Mouse (Mus musculus): ENCODE results near the gene Gm36210. TPM values are rescaled to one million over a fixed set of nuclear protein-coding genes. Genes with fewer than 3 reads are reported as not detected.
A peak's percentile ranks its signal among the peaks of the same experiment; 100 is the strongest.

Gene Gm36210
- not detected in 2 replicates for polyA plus RNA-seq (2015; fragmentation: Nextera tagmentation; extraction: Ambion mirVana)

GRCm38 (mm10) chr7:4906466-4906950, at the start of gene Gm36210:
Gene Gm36210, minus strand, starts transcription at chr7:4906516.
- Histone ChIP-seq H3K36me3 (replicated peaks) (no peaks in the 10 kb centered on the region), H3K9me3 (replicated peaks) (no peaks in the 10 kb centered on the region), H3K4me3 (replicated peaks) (no peak within 1 kb of the TSS), H3K9ac (no peak within 1 kb of the TSS), H3K4me2 (no peak within 1 kb of the TSS), H3K27me3 (peaks cover 7% of the 10 kb centered on the region; the same call in 1 of the 2 replicates), H3K27ac (replicated peaks) (no peak within 1 kb of the TSS), H3K4me1 (replicated peaks) (no peaks in the 10 kb centered on the region)
- ATAC-seq (ENCODE audit: insufficient read depth): no peak
- 65% methylated on average over 10 of the region's 10 CpGs for WGBS (ENCODE audit: insufficient replicate concordance)

- WGBS (ENCODE audit: insufficient replicate concordance): 30% methylated on average over 10 of the region's 10 CpGs
- H3K27me3 ChIP-seq: no peaks in the 10 kb centered on the region
- no peaks in the 10 kb centered on the region for H3K36me3 ChIP-seq (replicated peaks)
- H3K4me3 ChIP-seq (replicated peaks): no peak overlapping the region
- no peaks in the 10 kb centered on the region for H3K9me3 ChIP-seq (replicated peaks)
- no peaks in the 10 kb centered on the region for H3K4me1 ChIP-seq (replicated peaks)
- no peak overlapping the region for H3K9ac ChIP-seq
- no peak overlapping the region for H3K27ac ChIP-seq (replicated peaks)
- no peak overlapping the region for H3K4me2 ChIP-seq
- no peak for ATAC-seq (ENCODE audit: insufficient read depth)
Observed at GRCm38 (mm10) chr7:4953815-4954445, 47.6 kb upstream of the Gm36210 start.

DNA sequence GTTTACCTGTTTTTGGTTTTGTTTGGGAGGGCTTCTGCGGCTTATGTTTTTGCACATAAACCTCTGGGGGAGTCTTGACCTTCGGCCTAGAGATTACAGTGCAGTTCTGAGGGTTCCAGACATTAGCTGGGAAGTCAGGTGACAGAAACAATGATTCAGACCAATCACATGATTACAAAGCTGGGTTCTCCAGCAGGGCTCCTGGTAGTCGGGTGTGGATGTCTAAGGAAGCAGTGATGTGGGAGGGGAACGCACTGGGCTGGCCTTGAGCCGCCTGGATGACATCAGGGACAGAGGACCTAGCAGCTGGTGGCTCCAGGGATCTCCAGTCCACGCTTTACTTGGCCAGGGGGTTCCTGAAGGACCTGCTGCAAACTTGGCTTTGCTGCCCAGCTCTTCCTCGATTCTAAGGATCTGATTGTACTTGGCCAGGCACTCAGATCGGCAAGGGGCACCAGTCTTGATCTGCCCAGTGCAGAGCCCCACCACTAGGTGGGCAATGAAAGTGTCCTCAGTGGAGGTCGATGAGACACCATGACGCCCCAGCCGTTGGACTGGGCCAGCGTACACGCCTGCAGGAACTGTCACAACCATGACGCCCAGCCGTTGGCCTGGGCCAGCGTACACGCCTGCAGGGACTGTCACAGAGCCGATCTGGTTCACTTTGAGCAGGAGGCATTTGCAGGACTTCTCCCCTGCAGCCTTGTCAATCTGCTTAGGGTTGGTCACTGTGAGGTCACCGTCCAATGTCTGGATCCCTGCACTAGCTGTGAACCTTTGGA, 44.4 kb upstream of the Gm36210 start:
- 69% methylated on average over 19 of the region's 19 CpGs for WGBS (ENCODE audit: insufficient replicate concordance)
- no peak overlapping the region for H3K4me3 ChIP-seq (replicated peaks)

DNA sequence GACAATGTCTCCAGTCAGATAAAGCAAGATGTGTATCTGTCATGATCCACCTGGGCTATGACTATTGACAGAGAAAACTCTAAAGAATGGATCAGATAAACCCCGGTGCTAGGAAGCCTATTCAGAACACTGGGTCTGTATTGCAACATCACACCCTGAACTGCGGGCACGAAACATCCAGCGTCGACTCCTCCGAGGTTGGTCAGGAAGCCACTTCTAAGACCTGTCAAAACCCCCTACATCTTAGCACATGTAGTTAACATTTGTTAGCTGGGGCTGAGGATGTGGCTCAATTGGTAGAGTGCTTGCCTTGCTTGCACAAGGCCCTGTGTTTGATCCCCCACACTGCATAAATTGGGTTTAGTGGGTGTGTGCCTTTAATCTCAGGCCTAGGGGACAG, 42.1 kb upstream of the Gm36210 start:
- peaks cover 7% of the 10 kb centered on the region for H3K4me1 ChIP-seq (replicated peaks)
- H3K36me3 ChIP-seq (replicated peaks): no peaks in the 10 kb centered on the region
- no peak overlapping the region for H3K9ac ChIP-seq
- H3K27ac ChIP-seq (replicated peaks): no peak overlapping the region
- WGBS (ENCODE audit: insufficient replicate concordance): 35% methylated on average over 6 of the region's 6 CpGs
- no peak overlapping the region for H3K4me2 ChIP-seq
- no peak overlapping the region for H3K4me3 ChIP-seq (replicated peaks)
- H3K27me3 ChIP-seq: no peaks in the 10 kb centered on the region
- no peak for ATAC-seq (ENCODE audit: insufficient read depth)
- H3K9me3 ChIP-seq (replicated peaks): no peaks in the 10 kb centered on the region

More for the DNA sequence above, 44.4 kb upstream of the Gm36210 start:
- H3K9ac ChIP-seq: no peak overlapping the region
- no peak overlapping the region for H3K4me2 ChIP-seq
- no peaks in the 10 kb centered on the region for H3K36me3 ChIP-seq (replicated peaks)
- peaks cover 5% of the 10 kb centered on the region; the same call in 1 of the 2 replicates for H3K4me1 ChIP-seq (replicated peaks)
- no peak for ATAC-seq (ENCODE audit: insufficient read depth)
- H3K27me3 ChIP-seq: no peaks in the 10 kb centered on the region
- H3K27ac ChIP-seq (replicated peaks): no peak overlapping the region
- H3K9me3 ChIP-seq (replicated peaks): no peaks in the 10 kb centered on the region

DNA sequence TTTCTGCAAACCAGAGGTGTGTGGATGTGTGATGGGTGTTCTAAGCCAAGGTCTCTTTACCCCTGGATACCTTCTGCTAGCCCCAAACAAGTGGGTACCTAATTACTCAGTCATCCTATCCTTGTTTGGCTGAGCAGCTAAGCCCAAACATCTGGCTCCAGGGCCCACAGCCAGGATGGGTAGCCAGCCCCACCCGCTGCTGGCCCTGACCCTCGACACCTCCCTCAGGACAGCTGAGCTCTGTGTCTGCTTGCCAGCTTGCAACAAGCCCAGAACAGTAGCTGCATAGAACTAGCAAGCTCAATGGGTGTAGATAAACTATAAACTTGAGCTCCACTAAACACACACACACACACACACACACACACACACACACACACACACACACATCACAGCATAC, 41.5 kb upstream of the Gm36210 start:
- H3K4me3 ChIP-seq (replicated peaks): no peak overlapping the region
- no peak overlapping the region for H3K9ac ChIP-seq
- no peaks in the 10 kb centered on the region for H3K36me3 ChIP-seq (replicated peaks)
- peaks cover 9% of the 10 kb centered on the region for H3K4me1 ChIP-seq (replicated peaks)
- no peaks in the 10 kb centered on the region for H3K9me3 ChIP-seq (replicated peaks)
- no peaks in the 10 kb centered on the region for H3K27me3 ChIP-seq
- ATAC-seq (ENCODE audit: insufficient read depth): no peak
- WGBS (ENCODE audit: insufficient replicate concordance): 33% methylated on average over 2 of the region's 2 CpGs
- H3K27ac ChIP-seq (replicated peaks): no peak overlapping the region
- no peak overlapping the region for H3K4me2 ChIP-seq

DNA sequence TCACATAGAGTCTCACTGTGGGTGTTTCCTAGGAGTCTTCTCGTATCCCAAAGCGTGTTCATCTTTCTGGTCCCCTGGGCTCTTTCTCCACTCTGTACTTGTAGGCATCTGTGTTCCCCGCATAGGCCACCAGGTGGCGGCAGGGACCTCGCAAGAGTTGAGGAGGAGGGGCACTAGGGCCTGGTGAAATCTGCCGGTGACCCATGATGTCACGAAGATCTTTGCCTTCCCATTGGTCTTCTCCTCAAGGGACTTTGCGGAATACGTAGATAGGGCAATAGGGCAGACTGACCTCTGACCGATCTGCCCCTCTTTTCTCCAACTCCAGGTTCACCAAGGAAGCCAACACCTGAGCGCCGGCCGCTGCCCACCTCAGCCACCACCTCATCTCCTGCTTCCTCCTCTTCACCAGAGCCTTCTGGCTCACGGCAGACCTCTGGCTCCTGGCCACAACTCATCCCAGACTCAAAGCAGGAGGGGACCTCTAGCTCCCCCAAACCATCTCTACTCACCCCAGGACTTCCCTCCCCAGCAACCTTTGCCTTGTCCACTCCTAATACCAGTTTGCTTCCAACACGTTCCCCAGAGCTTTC, 37.0 kb upstream of the Gm36210 start:
- Histone ChIP-seq H3K4me1 (replicated peaks) (peaks cover 4% of the 10 kb centered on the region; the same call in 1 of the 2 replicates), H3K4me2 (peak overlapping the region; percentile 59), H3K9ac (no peak overlapping the region), H3K27ac (replicated peaks) (no peak overlapping the region), H3K27me3 (peaks cover 4% of the 10 kb centered on the region; the same call in 1 of the 2 replicates), H3K36me3 (replicated peaks) (no peaks in the 10 kb centered on the region), H3K9me3 (replicated peaks) (no peaks in the 10 kb centered on the region), H3K4me3 (replicated peaks) (peak overlapping the region; percentile 32)
- WGBS (ENCODE audit: insufficient replicate concordance): 9% methylated on average over 15 of the region's 15 CpGs
- peak; percentile 72 for ATAC-seq (ENCODE audit: insufficient read depth)

DNA sequence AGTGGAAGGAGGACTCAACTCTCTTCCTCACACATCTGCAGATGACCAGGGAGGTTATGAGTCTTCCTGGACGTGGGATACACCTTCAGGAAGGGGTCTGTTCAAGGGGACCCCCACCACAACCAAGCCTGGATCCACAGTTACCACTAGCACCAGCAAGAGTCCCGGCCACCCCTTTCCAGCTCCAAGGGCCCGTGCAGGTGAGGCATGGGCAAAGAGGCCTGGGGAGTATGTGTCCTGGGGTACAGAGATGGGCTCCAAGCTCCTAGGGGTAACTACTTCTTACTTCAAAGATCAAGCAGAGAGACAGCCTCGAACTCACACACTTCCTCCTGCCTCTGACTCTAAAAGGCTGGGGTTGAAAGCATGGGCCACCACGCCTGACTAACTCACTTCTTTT, 36.4 kb upstream of the Gm36210 start:
- H3K4me1 ChIP-seq (replicated peaks): peaks cover 4% of the 10 kb centered on the region; the same call in 1 of the 2 replicates
- WGBS (ENCODE audit: insufficient replicate concordance): 27% methylated on average over 5 of the region's 5 CpGs
- peaks cover 4% of the 10 kb centered on the region; the same call in 1 of the 2 replicates for H3K27me3 ChIP-seq
- H3K36me3 ChIP-seq (replicated peaks): no peaks in the 10 kb centered on the region
- no peak overlapping the region for H3K27ac ChIP-seq (replicated peaks)
- H3K4me3 ChIP-seq (replicated peaks): no peak overlapping the region
- no peak overlapping the region for H3K4me2 ChIP-seq
- H3K9ac ChIP-seq: no peak overlapping the region
- H3K9me3 ChIP-seq (replicated peaks): no peaks in the 10 kb centered on the region
- no peak for ATAC-seq (ENCODE audit: insufficient read depth)

GRCm38 (mm10) chr7:4940068-4940479, 33.8 kb upstream of the Gm36210 start:
- 8% methylated on average over 9 of the region's 9 CpGs for WGBS (ENCODE audit: insufficient replicate concordance)
- H3K27me3 ChIP-seq: peaks cover 4% of the 10 kb centered on the region; the same call in 1 of the 2 replicates

GRCm38 (mm10) chr7:4938456-4938855, 32.1 kb upstream of the Gm36210 start:
- Histone ChIP-seq H3K4me2 (no peak overlapping the region), H3K9me3 (replicated peaks) (no peaks in the 10 kb centered on the region), H3K9ac (no peak overlapping the region), H3K4me3 (replicated peaks) (no peak overlapping the region), H3K27me3 (peaks cover 4% of the 10 kb centered on the region; the same call in 1 of the 2 replicates), H3K36me3 (replicated peaks) (no peaks in the 10 kb centered on the region), H3K4me1 (replicated peaks) (peaks cover 2% of the 10 kb centered on the region; the same call in 1 of the 2 replicates), H3K27ac (replicated peaks) (no peak overlapping the region)
- 29% methylated on average over 2 of the region's 2 CpGs for WGBS (ENCODE audit: insufficient replicate concordance)
- ATAC-seq (ENCODE audit: insufficient read depth): no peak

More at GRCm38 (mm10) chr7:4940068-4940479, 33.8 kb upstream of the Gm36210 start:
- Histone ChIP-seq H3K4me1 (replicated peaks) (peaks cover 4% of the 10 kb centered on the region; the same call in 1 of the 2 replicates), H3K9ac (no peak overlapping the region), H3K4me3 (replicated peaks) (no peak overlapping the region), H3K4me2 (no peak overlapping the region), H3K27ac (replicated peaks) (no peak overlapping the region), H3K36me3 (replicated peaks) (no peaks in the 10 kb centered on the region), H3K9me3 (replicated peaks) (no peaks in the 10 kb centered on the region)
- 0 out of 2 replicates have a peak, but pooled peaks have one; percentile 27 for ATAC-seq (ENCODE audit: insufficient read depth)

- no peaks in the 10 kb centered on the region for H3K4me1 ChIP-seq (replicated peaks)
- 57% methylated on average over 11 of the region's 11 CpGs for WGBS (ENCODE audit: insufficient replicate concordance)
- H3K4me3 ChIP-seq (replicated peaks): no peak overlapping the region
- no peak overlapping the region for H3K4me2 ChIP-seq
- H3K9ac ChIP-seq: no peak overlapping the region
- ATAC-seq (ENCODE audit: insufficient read depth): no peak
- H3K27ac ChIP-seq (replicated peaks): no peak overlapping the region
- no peaks in the 10 kb centered on the region for H3K9me3 ChIP-seq (replicated peaks)
- H3K36me3 ChIP-seq (replicated peaks): no peaks in the 10 kb centered on the region
- peaks cover 4% of the 10 kb centered on the region; the same call in 1 of the 2 replicates for H3K27me3 ChIP-seq
Observed at GRCm38 (mm10) chr7:4937392-4937791, 31.1 kb upstream of the Gm36210 start.

DNA sequence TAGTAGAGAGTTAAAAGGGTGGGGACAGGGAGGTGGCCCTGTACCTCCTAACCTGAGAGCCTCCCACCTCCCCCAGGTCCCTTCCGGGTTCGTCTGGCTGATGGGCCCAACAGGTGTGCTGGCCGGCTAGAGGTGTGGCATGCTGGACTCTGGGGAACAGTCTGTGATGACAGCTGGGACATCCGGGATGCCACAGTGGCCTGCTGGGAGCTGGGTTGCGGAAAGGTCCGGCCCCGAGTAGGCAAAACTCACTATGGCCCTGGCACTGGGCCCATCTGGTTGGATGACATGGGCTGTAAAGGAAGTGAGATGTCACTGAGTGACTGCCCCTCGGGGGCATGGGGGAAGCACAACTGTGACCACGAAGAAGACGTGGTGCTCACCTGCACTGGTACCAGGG, 30.5 kb upstream of the Gm36210 start:
- WGBS (ENCODE audit: insufficient replicate concordance): 59% methylated on average over 10 of the region's 10 CpGs
- peaks cover 2% of the 10 kb centered on the region; the same call in 1 of the 2 replicates for H3K27me3 ChIP-seq
- no peaks in the 10 kb centered on the region for H3K36me3 ChIP-seq (replicated peaks)
- H3K27ac ChIP-seq (replicated peaks): no peak overlapping the region
- H3K9me3 ChIP-seq (replicated peaks): no peaks in the 10 kb centered on the region
- no peaks in the 10 kb centered on the region for H3K4me1 ChIP-seq (replicated peaks)
- ATAC-seq (ENCODE audit: insufficient read depth): no peak
- no peak overlapping the region for H3K4me2 ChIP-seq
- no peak overlapping the region for H3K9ac ChIP-seq
- no peak overlapping the region for H3K4me3 ChIP-seq (replicated peaks)
